Comparison of ENCODE assay signal across 8 mouse cellular contexts in the genomic region with DNA sequence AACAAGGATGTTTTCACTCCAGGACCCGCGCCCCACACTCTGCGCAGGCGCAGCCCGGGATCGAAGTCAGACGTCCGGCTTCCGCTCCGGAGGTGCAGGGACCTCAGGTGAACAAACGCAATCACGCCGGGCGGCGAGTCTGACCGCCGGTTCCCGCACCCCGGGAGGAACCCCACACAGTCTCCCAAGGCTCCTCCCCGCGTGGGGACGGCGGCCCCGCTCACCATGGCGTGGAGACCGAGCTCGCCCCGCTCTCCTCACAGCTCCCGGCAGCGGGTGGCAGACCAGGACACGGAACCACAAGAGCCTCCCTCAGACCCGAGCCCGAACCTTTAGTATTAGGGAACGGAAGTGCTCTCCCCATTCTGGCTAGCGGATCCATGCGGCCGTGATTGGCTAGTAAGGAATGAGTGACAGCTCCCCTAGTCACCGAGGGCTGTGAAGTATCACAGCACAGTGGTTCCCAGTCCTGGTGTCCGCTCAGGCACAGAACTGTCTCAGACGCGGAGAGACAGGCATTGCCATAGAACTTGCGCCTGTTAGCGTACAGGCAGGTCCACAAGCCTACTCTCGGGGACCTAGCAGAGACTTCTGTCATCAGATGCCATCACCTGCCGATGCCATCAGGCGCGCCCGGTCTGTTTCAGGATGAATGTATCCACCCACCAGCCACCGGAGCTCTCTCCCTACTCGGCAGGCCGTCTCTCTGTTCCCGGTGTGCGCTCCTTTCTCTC. TPM values are rescaled to one million over a fixed set of nuclear protein-coding genes. Genes with fewer than 3 reads are reported as not detected.
DNase-seq lines count a peak whose midpoint lies in the region; ATAC-seq and TF ChIP-seq lines count a peak whose summit lies in the region.
"Not testable (repeated sequence)": the region's sequence is repeated elsewhere in the genome, so short reads cannot be mapped to it uniquely, and the experiment has no call there.

TSS of gene Zfp119a (minus strand) at position 295 of the 734 bp plus-strand sequence.

- H3K9ac ChIP-seq in forebrain, embryonic 16.5 days (replicated peaks; ENCODE audit: low read depth, low read length), result peak within 1 kb of the TSS; percentile 69
- peak within 1 kb of the TSS; percentile 54 for H3K9ac ChIP-seq in lung, embryonic 14.5 days

- H3K36me3 ChIP-seq in G1E (replicated peaks); forebrain, embryonic 16.5 days (ENCODE audit: control insufficient read depth, insufficient read depth); lung, embryonic 14.5 days (ENCODE audit: insufficient read depth): not testable (repeated sequence)

- H3K4me1 ChIP-seq in G1E (ENCODE audit: insufficient read depth, low read depth, low read length), result peaks cover 15% of the 10 kb centered on the region
- peaks cover 16% of the 10 kb centered on the region for H3K4me1 ChIP-seq in forebrain, embryonic 16.5 days (replicated peaks; ENCODE audit: control insufficient read depth, insufficient read depth, low read length)
- not testable (repeated sequence) for H3K4me1 ChIP-seq in lung, embryonic 14.5 days (ENCODE audit: insufficient read depth)

- DNase-seq in G1E (ENCODE audit: low spot score), result peak; percentile 61
- peak; percentile 84 to 88 for DNase-seq in cerebellum, adult 18-20 months
- DNase-seq in heart, postnatal 36 days, result peak; percentile 78 to 83
- DNase-seq in layer of hippocampus, adult 2 months (ENCODE audit: low spot score in 2 of 2), result peak; percentile 82 to 85
- peak; percentile 90 for DNase-seq in lung, embryonic 14.5 days
- DNase-seq in ovary, adult 18-20 months (ENCODE audit: low spot score), result peak; percentile 70
- peak; percentile 75 for DNase-seq in thymus, postnatal 0 days (ENCODE audit: low spot score)

- ATAC-seq in G1E (ENCODE audit: extremely low read depth, insufficient number of reproducible peaks, low FRiP score, poor library complexity, severe bottlenecking), result peak; percentile 97
- peak; percentile 99 for ATAC-seq in forebrain, embryonic 16.5 days
- peak; percentile 100 for ATAC-seq in lung, embryonic 14.5 days (ENCODE audit: insufficient read depth)

- H3K4me2 ChIP-seq in forebrain, embryonic 16.5 days (ENCODE audit: low read length), result peak within 1 kb of the TSS; percentile 70
- H3K4me2 ChIP-seq in lung, embryonic 14.5 days, result peak within 1 kb of the TSS; percentile 67

- under 1% methylated on average over 38 of the region's 53 CpGs for WGBS in forebrain, embryonic 16.5 days
- WGBS in lung, embryonic 14.5 days, result under 1% methylated on average over 33 of the region's 53 CpGs

- TF ChIP-seq CTCF in G1E (IDR thresholded peaks at IDR 0.05; ENCODE audit: low read depth, low read length); layer of hippocampus, adult 2 months (conservative IDR thresholded peaks at IDR 0.05); lung, embryonic 14.5 days (IDR thresholded peaks at IDR 0.05; ENCODE audit: low read depth): not testable (repeated sequence)

- not testable (repeated sequence) for H3K9me3 ChIP-seq in G1E (replicated peaks); forebrain, embryonic 16.5 days (ENCODE audit: control insufficient read depth, low read length); lung, embryonic 14.5 days (ENCODE audit: low read depth, low read length)

- peak within 1 kb of the TSS; percentile 75 for H3K4me3 ChIP-seq in G1E (ENCODE audit: low read depth, low read length)
- H3K4me3 ChIP-seq in forebrain, embryonic 16.5 days (replicated peaks; ENCODE audit: low read length), result peak within 1 kb of the TSS; percentile 53
- peak within 1 kb of the TSS; percentile 55 for H3K4me3 ChIP-seq in layer of hippocampus, adult 2 months
- H3K4me3 ChIP-seq in lung, embryonic 14.5 days (ENCODE audit: low read depth, low read length), result peak within 1 kb of the TSS; percentile 47

- H3K27ac ChIP-seq in forebrain, embryonic 16.5 days (ENCODE audit: low read length), result peak within 1 kb of the TSS; percentile 87
- H3K27ac ChIP-seq in layer of hippocampus, adult 2 months, result peak within 1 kb of the TSS; percentile 85
- peak within 1 kb of the TSS; percentile 42 for H3K27ac ChIP-seq in lung, embryonic 14.5 days (ENCODE audit: low read depth)

- intact Hi-C loops in heart, postnatal 36 days (cut with DNase I), result not testable (repeated sequence)

- H3K27me3 ChIP-seq in G1E (ENCODE audit: insufficient read depth, low read length); forebrain, embryonic 16.5 days (replicated peaks; ENCODE audit: control insufficient read depth, insufficient read depth, low read length); lung, embryonic 14.5 days (ENCODE audit: insufficient read depth, low read length): not testable (repeated sequence)

RNA-seq across cellular contexts. Expression of gene Zfp119a, which starts in this region (rescaled TPM):
- total RNA-seq in G1E (2014; fragmentation: Nextera tagmentation) (7.7 and 10.0 TPM in 2 replicates), G1E (2017) (8.4 TPM in 2 replicates)
- polyA plus RNA-seq in G1E (2012), result 0.09 and 0.26 TPM in 2 replicates
- polyA plus RNA-seq in forebrain, embryonic 16.5 days (2015; fragmentation: Nextera tagmentation; extraction: Ambion mirVana), result 13.1 and 14.4 TPM in 2 replicates
- 1 to 10 TPM; 4.2 to 4.4 TPM for total RNA-seq in heart, postnatal 36 days (2021)
- 1 to 10 TPM; 5.0 to 7.4 TPM for total RNA-seq in layer of hippocampus, adult 2 months (2021)
- polyA plus RNA-seq in lung, embryonic 14.5 days (2014; fragmentation: Nextera tagmentation; extraction: Ambion mirVana), result 9.9 and 11.5 TPM in 2 replicates
- polyA plus RNA-seq in thymus, postnatal 0 days (2015; fragmentation: Nextera tagmentation; extraction: Ambion mirVana), result 6.5 and 7.2 TPM in 2 replicates

Comparison
In these comparisons a context has a peak if more than half of its experiments do, and no peak if none do; other contexts are left out.
1. Peak in every context shown above with its lines: DNase-seq, ATAC-seq, H3K4me3 ChIP-seq and H3K27ac ChIP-seq.